Mouse (Mus musculus): ENCODE measurements around the gene N4bp1.

DNA sequence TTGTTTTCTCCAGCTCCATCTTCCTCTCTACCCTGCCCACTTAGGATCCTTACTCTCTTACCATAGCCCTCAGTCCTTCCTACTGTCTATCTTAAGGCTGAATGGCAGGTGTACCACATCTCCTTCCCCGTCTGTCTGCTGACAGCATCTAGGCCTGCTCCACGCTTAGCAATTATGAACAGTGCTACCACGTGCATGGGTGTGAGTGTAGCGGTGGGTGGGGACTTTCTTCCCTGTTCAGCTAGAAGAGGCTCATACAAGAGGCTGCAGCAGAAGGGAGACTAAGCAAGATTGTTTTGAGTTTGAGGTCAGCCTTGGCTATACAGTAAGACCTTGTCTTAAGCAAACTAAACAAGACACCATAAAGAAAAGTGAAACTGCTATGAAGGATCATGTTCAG lies 20.3 kb downstream of the N4bp1 start:
- no peak for TF ChIP-seq EP300 (IDR thresholded peaks at IDR 0.05; ENCODE audit: low read depth)
- no peak for TF ChIP-seq CTCF (IDR thresholded peaks at IDR 0.05; ENCODE audit: low read depth)

Measured in heart, postnatal 0 days (tissue).